Mouse (Mus musculus) spleen, adult 2 months (tissue): ENCODE data around the gene Phf12.

ENCODE experiments used
- CTCF ChIP-seq: fragments of 200-500 bp; IDR thresholded peaks from 2 replicates; pipeline ENCODE4 v1.5.1; 2011; ENCODE audit warnings: mild to moderate bottlenecking, inconsistent platforms; ENCODE audit not compliant: insufficient read depth, insufficient read length, insufficient replicate concordance; ENCODE audit errors: extremely low read depth
- POLR2A ChIP-seq: fragments of 200-500 bp; IDR thresholded peaks from 2 replicates; pipeline ENCODE4 v1.6.1; 2011; ENCODE audit warnings: low read depth, low read length, inconsistent platforms

DNA sequence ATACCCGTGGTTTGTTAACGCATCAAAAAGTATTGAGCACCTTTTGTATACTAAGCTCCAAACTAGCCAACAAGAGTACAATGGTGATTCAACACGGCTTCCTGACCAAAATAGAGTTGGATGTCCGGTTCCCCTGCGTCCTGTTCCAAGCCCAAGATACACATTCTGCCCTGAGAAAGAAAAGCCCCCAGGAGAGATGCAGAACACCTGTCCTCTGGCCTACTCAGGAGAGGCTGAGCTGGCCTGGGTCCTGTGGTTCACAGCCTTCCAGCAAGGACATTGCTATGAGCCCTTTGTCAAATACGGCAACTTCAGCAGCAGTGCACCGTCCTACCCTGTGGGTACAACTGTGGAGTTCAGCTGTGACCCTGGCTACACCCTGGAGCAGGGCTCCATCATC is 9.0 kb upstream of the Phf12 start:
- TF ChIP-seq CTCF: no peak
- TF ChIP-seq POLR2A: no peak
